Mouse (Mus musculus) ovary, postnatal 10 days (tissue): ENCODE measurements at regions not wholly inside any gene's neighbourhood (a gene's known extent, or its start where the extent isn't known, plus 50 kb on each side); places are given as distances from the start of the nearest gene placed in this dataset.
"Not testable (repeated sequence)": the region's sequence is repeated elsewhere in the genome, so short reads cannot be mapped to it uniquely, and the experiment has no call there.

Source experiments
- DNase-seq: peaks from one replicate; pipeline ENCODE4 v3.0.0; 2022; ENCODE audit warnings: low spot score

- no peak for DNase-seq
These were observed 453.3 kb downstream of the Dad1 start for GRCm38 (mm10) chr14:53800508-53801136.

GRCm38 (mm10) chr14:53795160-53795559 lies 458.7 kb downstream of the Dad1 start:
- not testable (repeated sequence) for DNase-seq

DNA sequence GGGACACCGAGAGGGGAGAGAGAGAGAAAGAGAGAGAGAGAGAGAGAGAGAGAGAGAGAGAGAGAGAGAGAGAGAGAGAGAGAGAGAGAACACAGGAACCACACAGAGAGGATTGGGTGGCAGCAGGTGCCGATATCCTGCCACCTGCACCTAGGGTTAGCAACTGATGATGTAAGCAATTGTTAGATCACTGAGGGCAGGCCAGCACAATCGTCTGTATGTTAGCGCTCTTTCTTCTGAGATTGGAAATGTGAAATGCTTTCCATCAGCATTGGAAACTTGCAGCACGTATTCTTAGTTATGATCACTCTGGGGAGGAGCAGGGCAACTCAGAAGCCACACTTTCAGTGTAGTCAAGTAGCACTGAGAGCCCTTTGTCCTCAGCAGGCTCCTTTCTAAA lies 459.4 kb downstream of the Dad1 start:
- no peak for DNase-seq

DNA sequence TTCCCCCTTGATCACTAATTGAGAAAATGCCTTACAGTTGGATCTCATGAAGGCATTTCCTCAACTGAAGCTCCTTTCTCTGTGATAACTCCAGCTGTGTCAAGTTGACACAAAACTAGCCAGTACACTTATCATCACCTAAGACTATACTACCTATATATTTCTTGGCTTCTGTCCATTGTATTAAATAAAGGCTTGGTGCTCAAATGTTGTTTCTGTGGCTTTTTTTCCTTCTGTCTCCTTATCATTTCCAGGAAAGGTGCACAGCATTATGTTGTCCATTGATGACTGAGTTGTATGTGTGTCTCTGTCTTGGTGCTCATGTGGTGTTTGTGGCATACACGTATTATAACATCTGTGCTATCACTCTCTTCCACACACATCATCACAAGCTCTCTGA lies 461.5 kb downstream of the Dad1 start:
- not testable (repeated sequence) for DNase-seq

DNA sequence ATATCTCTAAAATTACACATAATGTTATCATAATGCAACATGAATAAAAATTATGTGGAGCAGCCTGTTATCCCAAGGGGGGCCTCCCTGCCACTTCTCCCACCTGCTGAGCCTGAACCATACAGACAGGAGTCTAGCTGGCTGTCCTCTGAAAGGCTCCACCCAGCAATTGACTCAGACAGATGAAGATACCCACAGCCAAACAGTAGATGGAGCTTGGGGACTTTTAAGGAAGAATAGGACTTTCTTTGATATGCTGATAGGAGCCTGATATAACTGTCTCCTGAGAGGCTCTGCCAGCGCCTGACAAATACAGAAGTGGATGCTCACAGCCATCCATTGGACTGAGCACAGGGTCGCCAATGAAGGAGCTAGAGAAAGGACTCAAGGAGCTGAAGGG lies 468.4 kb downstream of the Dad1 start:
- DNase-seq = not testable (repeated sequence)

GRCm38 (mm10) chr14:53777375-53777774 lies 476.5 kb downstream of the Dad1 start:
- DNase-seq = no peak

DNA sequence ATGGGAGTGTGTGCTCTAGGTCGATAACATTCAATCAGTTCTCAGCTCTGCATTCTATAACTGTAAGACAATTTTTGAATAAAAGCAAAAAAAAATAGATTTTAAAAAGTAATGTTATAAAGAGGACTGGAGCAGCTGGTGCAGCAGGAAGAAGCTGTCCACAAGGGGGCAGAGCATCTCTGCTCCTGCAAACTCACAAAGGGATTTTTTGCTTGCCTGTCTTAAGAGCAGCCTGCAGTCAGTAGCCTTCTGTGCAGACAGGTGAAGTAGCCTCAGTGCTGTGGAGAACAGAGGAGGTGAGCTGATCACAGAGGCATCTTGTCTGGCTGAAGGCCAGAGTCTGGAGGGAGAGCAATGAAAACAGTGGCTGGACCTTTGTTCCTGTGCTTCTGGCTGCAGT lies 477.2 kb downstream of the Dad1 start:
- DNase-seq = not testable (repeated sequence)

- DNase-seq = not testable (repeated sequence)
These were observed 487.4 kb downstream of the Dad1 start for GRCm38 (mm10) chr14:53766501-53766900.

- DNase-seq = not testable (repeated sequence)
These were observed 488.0 kb downstream of the Dad1 start for GRCm38 (mm10) chr14:53765918-53766317.

DNA sequence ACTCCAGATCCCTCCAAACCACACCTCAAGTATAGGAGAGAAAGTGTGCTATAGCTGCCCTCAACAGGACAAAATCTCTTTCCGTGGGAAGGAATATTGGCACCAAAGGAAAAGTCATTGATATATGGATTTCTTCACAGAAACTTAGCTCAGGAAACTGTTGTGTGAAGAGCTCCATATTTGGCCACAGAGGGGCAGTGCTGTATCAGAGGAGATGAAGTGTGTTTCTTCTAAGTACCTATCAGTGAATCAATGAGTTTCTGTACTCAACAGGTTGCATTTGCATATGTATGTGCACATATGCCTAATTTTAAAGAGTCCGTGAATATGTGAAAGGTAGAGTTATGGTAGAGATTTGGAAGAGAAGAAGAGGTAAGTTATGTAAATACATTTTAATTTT lies 493.3 kb downstream of the Dad1 start:
- DNase-seq = not testable (repeated sequence)

DNA sequence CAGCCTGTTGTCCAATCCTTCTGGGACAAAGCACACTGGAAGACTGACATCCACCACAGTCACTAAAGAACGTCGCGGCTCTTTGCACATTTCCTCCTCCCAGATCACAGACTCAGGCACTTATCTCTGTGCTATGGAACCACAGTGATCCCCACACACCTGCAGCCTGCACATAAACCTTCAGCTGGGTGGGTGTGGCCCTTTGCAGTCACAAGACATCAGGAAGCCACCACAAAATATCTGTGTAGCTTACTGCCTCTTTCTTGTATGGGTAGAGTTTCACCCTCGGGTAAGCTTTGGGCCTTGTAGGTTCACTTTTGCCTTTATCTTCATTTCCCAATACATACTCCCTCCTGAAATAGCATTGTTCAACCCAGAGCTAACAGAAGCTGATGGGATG lies 496.1 kb downstream of the Dad1 start:
- not testable (repeated sequence) for DNase-seq

- not testable (repeated sequence) for DNase-seq
These were observed 496.8 kb downstream of the Dad1 start for GRCm38 (mm10) chr14:53757095-53757494.

DNA sequence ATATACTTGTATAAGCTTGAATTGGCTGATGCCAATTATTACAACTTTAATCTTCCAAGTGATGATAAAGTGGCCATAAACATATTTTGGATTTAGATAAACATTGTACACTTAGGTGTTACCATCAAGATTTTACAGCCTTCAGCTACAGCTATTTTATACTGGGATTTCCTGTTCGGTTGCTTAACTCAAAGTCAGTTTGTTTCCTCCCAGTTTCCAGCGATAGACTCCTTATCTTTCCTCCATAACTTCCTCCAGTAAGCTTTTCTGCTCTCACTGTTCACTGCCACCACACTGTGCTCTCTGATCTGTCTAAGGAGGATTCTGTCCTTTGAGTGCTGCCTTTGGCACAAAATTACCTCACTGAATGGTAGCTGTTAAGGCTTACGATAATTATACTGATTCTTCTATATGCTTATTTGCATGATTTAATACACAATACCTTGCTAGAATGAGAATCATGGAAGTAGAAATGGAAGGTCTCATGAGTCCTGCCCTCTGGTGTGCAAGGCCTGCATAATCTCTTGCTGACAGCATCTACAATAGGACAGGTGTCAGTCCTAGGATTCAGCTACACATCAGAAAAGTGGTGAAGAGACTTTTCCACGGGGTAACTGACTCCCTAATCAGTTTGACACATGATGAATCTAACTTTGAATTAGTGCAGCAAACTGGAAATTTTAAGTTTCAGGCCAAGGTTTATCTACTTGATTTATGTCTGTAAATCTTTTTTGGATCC lies 503.0 kb downstream of the Dad1 start:
- DNase-seq = no peak

DNA sequence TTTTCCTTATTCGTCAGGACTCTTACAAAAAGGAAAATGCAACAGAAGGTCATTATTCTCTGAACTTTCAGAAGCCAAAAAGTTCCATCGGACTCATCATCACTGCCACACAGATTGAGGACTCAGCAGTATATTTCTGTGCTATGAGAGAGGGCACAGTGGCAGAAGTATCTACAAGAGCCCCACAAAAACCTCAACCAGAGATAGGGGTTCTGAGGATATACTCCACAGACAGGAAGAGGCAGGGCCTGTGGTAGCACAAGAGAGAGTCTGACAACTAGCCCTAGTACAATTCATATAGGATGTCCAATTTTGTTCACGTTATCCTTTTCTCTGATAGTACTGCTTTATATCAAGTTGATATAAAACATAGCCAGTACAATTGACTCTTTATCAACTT lies 510.4 kb downstream of the Dad1 start:
- not testable (repeated sequence) for DNase-seq

DNA sequence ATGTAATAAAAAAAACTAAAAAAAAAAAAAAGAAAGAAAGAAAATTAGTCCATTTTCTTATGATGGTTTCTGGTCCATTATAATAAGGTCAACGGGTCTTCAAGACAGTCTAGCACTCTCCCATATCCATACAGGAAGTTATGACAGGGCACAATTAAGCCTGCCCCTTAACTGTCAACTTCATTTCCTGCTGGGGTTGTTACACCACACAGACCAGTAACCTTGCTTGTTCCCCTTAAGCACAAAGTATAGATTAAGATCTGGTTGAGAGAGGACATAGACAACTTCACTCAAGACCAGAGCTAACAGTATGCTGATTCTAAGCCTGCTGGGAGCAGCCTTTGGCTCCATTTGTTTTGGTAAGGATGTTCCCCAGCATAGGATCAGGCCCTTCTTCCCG lies 511.0 kb downstream of the Dad1 start:
- DNase-seq = not testable (repeated sequence)

- not testable (repeated sequence) for DNase-seq
These were observed 512.7 kb downstream of the Dad1 start for GRCm38 (mm10) chr14:53741246-53741645.

GRCm38 (mm10) chr14:53737962-53738361 lies 515.9 kb downstream of the Dad1 start:
- not testable (repeated sequence) for DNase-seq

DNA sequence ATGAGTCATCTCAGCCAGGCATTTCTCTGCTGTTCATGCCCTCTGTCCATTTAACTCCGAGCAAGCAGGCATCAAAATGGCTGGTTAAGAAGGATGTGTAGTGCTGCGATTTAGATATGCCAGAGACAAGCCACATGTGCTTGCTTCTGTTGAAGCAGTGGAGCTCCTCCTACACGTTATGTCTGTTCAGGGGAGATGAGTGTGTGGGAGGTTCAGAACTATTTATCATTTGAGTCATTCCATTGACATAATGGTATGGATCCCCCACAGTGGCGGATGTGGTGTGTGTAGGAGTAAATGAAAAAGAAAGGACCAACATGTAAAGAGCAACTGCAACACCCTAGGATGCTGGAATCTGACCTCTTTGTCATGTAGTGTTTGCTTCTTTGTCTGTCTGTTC lies 517.6 kb downstream of the Dad1 start:
- not testable (repeated sequence) for DNase-seq

DNA sequence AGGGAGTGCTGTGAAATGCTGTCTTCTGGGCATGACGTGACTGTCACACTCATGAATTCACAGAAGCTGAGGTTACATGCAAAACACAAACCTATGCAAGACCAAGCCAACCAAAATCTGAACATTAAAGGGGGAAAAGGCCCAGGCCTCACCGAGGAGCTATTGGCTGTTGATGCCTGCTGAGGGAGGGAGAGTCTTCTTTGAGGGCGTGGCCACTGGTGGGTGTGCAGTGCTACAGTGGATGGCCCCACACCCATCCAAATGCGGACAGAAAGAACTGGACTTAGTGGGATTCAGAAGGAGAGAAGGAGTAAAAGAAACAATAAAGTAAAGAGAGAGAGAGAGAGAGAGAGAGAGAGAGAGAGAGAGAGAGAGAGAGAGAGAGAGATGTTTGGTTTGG lies 522.3 kb downstream of the Dad1 start:
- DNase-seq = not testable (repeated sequence)

- DNase-seq = not testable (repeated sequence)
These were observed 524.0 kb downstream of the Dad1 start for GRCm38 (mm10) chr14:53729877-53730276.

DNA sequence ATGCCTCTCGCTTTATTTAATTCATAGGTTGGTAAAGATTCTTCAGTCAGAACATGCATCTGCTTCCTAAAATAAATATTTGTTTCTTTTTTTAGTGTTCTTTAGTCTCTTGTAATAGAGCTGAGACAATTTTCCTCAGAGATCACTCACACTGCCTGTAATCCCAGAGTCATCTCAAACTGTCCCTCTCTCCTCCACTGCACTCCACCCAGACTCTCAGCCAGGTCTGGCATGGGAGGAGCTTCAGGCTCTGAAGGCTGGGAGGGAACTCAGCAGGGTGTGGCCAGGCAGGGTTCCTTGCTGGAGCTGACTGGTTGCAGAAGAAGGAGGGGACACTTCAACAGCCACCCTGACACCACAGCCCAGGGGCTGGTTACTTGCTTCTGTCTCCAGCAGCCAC lies 524.8 kb downstream of the Dad1 start:
- DNase-seq = not testable (repeated sequence)

GRCm38 (mm10) chr14:53726914-53727313 lies 527.0 kb downstream of the Dad1 start:
- not testable (repeated sequence) for DNase-seq

DNA sequence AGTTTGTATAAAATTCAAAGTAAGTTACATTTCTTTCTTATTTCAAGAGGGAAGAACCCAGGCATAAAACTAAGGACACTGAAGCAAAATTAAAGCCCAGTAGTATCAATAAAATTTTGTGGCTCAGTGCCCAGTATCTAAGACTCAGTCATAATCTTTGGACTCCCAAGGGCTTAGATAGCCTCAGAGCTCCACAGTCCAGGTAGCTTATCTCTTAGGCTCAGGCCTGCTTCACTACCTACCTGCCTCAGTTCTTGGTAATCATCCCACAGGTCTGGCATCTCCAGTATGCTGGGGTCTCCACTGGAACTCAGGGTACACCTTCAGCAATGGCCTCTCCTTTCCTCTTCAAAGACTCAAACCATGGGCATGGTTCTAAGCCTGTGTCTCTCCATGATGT lies 530.3 kb downstream of the Dad1 start:
- not testable (repeated sequence) for DNase-seq

DNA sequence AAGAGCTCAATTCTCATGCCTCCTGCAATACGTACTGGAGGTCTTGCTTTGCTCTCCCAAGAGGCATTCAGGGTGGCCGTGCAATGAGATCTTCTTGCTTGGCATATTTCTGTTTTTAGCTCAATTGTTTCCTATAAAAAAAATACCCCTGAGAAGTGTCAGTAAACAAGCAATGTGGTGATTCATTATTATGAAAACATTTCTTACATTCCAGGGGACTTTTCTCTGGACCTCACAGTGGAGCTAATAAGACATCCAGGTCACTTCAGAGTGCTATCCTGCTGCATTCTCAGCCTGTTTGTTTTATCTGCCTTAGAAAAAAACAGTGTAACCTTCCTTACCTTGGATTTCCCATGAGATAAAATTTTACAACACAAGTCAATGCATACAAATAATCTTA lies 532.0 kb downstream of the Dad1 start:
- not testable (repeated sequence) for DNase-seq
